Mouse (Mus musculus) heart, adult 2 months (tissue): ENCODE data around the gene Zfp518b.

Experiments used
- CTCF ChIP-seq: fragments of 200-600 bp; IDR thresholded peaks from 2 replicates; pipeline ENCODE4 v1.8.1; 2022; ENCODE audit warnings: antibody characterized with exemption, mild to moderate bottlenecking, moderate library complexity
- POLR2A ChIP-seq: fragments of 200-500 bp; IDR thresholded peaks from 2 replicates; pipeline ENCODE4 v1.6.1; 2011; ENCODE audit warnings: mild to moderate bottlenecking, low read depth, low read length, control low read depth; ENCODE audit not compliant: insufficient read depth

DNA sequence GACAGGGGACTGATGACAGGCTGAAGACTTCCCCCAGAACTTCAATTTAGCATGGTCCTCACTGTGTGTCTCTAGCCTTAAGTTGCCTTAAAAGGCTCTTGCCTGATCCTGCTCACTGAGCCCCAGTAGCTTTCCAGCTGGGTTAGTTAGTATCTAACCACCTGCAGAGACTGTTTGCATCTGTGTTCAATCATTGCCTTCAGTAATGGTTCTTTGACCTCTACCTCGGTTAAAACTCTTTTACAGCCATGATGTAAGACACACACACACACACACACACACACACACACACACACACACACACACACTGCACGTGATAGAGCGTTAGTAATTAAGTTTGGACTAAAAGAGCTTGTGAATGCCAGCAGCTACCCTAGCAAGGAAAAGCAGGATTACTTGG, 57.7 kb downstream of the Zfp518b start:
- TF ChIP-seq CTCF (no peak), POLR2A (no peak)
